Mouse (Mus musculus) liver (tissue): ENCODE results near the gene Cd2.

Source experiments
- DNase-seq: peaks from one replicate; pipeline ENCODE4 v3.0.0-alpha.2; 2020; ENCODE audit warnings: mixed read lengths

Cd2 gene

DNA sequence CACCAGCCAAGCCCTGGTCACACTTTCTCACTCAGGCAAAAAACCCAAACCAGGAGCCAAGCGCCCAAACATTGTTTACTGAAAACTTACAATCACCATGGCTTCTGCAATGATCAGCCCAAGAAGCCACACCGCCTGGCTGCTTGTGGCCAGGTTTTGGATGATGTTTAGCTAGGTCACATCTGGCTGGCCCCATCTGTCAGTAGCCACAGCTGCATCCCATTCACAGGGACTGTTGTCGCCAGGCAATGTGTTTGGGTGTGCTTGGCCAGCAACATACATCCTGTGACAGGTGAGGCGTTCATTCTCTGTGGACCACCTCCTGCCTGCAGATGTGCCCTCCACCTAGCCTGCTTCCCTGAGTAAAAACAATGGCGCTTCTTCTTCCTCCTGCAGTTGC, 4.9 kb upstream of the Cd2 start:
- no peak for DNase-seq

DNA sequence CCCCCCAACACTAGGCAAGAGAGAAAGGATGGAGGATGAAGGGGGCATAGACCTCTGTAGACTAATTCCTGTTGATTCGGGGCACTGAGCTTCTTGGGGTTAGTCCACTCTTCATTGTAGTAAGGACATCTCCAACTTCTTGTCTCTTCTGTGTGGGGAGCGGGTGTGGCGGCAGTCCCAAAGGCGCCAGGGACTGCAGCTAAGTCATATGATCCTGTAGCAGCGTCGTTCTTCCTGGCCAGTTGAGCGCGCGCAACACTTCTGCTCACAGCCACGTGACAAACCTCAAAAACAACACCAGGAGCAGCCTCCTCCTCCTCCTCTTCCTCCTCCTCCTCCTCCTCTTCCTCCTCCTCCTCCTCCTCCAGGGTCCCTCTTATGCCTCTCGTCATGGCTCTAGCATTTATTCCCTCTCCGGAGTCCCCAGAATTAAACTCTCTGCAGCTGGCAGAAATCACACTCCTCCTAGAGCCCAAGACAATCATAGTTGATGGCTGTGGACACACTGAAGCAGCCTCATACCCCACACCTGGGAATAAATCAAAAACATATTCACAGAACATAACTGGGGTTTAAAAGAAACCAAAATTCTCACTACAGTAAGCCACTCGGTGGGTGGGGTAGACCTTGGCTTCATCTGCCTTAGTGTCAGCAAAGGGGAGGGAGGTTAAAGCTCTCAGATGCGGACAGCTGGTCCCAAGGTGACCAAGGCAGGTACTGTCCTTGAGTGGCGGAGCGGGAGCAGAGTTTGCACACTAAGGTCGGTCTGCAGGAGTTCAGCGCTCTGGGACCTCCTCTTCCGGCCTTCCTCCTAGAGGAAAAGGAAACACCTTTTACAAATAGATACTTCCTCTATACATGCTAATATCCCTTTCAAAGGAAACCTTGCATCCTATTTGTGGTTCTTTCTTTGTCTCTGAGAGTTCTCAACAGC, 3.1 kb upstream of the Cd2 start:
- no peak for DNase-seq

DNA sequence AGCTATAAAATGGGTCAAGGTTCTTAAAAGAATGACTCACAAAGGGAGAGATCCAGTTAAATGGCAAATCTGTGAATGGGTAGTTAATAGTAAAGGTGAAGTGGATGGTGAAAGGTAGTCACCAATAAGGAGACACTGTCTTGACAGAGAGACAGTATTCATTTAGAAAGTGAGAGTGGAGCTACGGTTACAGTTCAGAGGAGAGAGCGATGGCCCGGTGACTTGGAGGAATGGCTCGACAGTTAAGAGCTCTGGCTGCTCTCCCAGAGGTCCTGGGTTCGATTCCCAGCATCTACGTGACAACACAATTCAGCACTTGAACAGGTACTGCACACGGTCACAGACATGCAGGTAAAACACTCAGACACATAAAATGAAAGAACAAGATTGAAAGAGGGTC, 2.3 kb upstream of the Cd2 start:
- DNase-seq, result no peak

DNA sequence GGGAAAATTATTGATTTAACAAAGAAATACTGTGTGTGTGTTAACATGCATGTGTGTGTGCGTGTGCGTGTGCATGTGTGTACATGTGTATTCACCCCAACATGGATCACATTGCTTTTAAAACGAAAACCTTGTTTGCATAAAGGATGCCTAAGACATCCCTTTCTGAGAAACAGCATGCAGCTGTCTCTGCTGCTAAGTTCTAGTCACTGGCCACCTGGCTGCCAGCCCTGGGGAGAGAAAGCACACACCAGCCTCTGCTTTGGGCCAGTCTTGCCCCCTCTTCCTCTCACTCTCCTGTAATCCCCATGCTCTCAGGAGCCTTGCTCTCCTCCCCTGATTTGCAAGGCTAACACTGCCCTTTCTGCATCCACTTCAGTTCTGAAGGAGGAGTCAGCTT, 1.7 kb upstream of the Cd2 start:
- DNase-seq, result no peak

DNA sequence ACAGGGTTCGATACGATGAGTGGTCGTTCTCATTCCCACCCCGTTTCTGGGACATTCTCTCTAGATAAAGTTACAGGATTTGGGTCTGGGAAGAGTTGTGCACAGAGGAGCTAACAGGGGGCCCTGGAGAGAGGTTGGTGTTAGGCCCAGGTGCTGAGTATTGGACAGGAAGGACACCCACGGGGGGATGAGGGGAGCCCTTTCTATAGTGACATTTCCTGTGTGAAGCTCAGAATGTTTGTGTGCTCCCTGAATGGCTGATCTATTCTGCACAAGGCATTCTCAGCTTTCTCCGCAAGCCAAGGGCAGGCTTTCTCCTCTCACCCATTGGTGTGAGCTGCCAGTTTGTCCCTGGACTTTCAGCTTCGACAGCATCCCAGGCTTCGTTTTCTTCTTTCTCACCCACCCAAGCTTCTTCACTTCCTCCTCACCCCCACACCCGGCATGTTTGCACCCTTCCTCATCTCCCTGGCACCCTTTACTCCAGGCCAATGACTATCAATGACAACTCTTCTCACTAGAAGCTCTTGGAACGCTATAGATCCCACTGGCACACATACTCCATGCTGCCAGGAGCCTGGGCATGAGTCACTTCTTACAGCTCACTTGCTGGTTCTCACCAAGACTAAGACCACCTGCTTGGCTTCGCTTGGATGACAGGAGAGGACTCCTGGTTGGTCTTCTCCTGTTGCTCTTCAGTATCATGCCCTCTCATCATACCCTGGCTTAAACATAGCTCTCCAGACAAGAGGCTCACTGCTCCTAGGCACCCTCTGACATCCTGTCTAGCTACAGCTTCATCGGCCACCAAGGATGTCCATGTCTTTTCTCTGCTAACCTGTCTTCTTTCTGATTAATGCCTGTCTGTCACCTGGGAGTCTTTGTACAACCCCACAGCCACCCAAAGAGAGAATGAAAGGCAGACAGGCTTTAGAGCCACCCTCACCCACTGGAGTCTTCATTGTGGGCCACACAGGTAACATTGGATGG, 1.1 kb downstream of the Cd2 start:
- DNase-seq, result no peak

DNA sequence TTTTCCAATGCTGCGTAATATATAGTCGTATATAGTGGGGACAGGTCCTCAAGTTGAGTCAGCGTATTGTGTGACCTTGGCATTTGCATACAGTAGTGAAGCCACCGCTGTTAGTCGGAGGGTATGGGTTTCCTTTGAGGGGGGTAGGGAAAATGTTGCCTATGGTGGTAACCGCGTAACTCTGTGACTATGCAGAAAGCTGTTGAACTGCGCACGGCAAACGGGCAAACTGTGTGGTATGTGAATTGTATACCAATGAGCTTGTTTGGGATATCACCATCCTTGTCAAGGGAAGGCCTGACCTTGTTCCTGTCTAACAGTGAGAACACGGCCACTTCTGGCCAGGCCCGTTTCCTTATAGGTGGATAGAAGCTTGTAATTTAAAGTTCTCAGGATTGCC, 1.9 kb downstream of the Cd2 start:
- no peak for DNase-seq

DNA sequence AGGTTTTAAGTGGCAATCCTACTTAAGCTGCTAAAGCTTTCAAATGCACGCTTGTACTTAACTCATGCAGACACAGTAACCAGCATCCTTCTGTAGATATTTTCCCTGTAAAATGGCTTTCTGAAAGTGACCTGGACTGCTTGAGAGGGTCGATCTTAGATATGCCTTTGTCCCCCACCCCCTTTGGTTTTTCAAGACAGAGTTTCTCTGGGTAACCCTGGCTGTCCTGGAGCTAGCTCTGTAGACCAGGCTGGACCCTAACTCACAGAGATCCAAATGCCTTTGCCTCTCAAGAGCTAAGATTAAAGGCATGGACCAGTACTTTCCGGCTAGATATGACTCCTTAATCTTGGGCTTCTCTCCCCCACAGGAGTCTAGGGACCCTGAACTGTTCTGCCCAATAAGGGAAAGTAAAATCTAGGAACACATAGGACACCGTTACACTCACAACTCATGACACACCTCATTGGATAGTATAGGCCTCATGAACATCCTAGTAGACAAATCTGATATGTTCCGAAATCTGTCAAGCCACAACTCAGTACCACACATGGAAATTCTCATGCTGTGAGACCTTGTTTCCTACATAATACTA, 2.6 kb downstream of the Cd2 start:
- DNase-seq, result no peak

DNA sequence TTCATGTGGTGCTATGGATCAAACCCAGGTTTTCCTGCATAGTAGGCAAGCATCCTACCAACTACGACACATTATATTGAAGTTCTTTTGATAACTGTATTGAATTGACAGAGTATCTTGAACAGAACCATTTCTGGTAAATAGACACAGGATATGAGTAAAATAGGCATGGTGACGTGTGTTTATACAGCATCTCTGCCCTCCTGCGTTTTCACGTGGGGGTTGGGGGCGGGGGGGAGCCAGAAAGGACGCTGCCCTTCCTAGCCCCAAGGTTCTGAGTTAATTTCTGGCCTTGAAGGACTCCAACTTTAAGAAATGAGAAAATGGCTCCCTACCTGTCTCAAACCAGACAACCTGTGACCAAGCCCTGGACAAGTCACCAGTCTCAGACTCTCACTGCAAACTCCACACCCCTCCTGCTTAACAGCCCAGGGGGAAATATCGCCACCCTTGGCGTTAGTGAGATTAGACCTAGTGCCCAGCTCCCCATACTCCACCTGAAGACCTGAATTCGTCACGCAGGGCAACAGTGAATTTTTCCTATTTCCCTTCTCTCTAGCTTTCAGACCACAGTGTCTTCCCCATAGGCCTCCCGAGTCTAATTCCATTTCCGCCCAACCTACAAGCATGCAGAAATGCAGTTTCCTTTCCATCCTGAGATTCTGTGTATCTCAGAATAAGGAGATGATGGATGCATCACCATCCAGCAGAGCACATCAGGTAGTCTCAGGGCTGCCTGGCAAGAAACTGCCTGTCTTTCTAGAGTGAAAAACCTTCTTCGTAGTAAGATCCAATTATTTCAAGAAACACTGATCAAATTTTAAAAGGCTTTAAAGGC, 3.7 kb downstream of the Cd2 start:
- DNase-seq, result no peak

DNA sequence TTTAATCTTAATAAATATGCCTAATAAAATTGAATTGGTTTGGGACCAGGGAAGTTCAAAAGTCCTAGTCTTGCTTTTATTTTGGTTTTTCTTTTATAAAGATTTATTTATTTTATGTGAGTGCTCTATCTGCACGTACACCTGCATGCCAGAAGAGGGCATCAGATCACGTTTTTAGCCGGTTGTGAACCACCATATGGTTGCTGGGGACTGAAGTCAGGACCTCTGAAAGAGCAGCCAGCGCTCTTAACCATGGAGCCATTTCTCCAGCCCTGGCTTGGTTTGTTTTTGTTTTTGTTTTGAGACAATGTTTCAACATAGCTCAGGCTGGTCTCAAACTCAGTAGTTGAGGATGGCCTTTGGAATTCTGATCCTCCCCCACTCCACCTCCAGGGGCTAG, 4.3 kb downstream of the Cd2 start:
- DNase-seq, result no peak

DNA sequence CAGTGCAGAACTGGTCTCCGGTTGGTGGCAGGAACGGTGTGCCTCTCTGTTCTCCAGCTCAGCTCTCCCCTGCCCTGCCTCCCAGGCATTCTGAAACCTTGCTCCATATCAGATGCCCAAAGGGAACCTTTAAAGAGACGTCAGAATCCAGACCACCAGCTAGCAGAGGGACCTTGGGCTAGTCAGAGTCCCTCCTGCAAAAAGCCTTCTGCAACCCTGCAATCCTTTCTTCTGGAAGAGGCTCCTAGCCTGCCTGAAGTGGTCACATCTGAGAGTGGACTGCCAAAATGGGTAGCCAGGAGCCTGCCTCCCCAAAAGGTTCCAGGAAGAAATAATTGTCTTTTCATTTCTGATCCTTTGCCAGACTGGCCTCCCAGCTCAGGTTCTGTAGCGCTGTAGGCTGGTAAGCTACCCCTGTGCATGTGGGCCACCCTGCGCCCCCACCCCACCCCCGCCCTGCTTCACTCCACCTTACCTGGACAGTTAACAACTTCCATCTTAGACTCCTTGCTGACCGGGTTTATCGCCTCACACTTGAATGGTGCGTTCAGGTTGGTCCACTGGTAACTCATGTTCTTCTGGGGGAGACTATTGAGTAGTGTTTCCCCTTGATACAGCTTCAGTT, 5.1 kb downstream of the Cd2 start:
- no peak for DNase-seq

DNA sequence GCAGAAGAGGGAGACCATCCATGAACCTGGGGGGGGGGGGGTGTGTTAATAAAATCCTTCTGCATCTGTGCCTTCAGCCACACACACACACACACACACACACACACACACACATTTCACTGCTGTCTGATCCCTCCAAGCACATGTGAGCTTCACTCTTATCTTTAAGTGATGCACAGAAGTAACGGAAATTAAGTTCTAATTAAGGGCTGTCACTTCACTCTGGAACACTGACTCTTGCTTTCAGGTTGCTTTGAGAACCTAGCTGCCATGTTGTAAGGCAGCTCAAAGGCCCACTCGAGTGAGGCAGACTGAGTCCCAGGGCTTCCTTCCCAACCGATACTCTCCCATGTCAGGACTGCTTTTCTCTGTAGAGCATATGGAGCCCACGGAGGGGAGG, 5.9 kb downstream of the Cd2 start:
- no peak for DNase-seq

DNA sequence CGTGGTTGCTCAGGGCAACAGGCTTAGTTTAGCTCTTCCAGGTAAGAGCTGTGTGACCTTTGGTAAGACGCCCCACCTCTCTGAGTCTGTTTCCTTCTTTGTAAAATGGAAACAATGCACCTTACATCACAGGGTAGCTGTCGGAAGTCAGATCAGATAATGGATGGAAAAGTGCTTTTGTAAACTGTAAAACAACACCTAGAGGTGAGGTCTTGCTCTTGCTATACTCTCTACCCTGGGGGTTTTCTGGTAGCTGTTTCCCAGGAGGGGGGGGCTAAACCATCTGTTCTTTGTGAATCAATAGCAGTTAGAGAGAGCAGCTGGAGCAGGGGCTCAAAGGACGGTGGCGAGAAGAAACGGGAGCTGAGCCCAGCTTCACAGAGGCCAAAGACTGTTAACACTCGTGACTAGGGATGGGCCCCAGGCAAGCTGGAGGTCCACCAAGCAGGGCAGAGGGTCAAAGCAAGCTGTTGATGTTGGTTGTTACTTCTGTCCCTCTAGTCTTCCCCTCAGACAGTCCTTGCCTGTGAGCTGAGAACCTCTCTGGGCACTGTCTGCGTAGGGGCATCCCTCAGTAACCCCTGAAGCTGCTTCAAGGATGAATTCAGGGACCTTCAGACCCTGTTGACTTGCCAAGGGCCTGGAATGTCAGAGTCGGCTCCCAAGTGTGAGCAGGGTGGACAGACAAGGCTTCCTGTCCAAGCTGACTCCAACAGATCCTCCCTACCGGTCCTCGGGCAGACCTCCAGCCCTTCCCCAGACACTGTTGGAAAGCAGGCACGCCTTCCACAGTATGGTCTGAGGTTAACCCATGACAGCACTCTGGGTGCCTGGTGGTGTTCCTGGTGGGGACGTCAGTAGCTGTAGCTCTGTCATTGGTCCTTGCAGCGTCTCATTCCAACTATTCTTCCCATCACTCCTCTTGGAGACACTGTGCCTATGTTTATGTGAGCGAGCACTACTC, 7.1 kb downstream of the Cd2 start:
- no peak for DNase-seq

DNA sequence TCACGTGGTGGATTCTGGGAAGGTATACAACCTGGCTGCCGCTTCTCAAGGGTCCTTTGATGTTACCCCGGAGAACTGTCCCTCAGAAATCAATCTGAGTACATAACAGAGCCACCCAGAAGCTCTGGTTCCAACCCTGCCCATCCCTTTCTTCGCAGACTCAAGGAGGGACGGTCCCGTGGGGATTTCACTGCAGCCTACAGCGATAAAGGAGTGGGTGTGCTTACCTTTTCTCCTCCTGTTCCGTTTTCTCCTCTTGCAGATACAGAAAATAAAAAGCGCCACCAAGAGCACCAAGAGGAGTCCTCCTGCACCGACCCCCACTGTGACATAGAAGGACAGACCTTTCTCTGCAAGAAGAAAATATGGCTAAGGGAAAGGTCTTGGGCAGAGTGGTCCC, 8.2 kb downstream of the Cd2 start:
- no peak for DNase-seq

DNA sequence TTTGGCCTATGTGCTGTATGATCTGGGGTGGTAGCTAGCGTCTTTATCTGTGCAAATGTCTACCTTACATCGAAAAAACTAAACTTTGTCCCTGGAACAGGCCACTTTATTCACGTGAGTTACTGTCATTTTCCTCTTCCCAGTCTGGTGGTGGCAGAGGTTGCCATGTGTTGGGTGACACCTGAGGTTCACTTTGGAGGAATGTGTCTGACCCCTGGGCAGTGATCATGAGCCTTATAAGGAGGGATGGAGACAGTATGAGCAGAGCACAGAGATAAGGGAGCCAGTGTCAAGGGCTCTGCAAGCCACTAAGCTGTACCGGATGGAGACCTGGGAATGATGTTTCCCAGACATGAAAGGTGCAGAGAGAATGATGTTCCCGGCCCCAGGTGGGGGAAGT, 9.3 kb downstream of the Cd2 start:
- DNase-seq, result no peak

DNA sequence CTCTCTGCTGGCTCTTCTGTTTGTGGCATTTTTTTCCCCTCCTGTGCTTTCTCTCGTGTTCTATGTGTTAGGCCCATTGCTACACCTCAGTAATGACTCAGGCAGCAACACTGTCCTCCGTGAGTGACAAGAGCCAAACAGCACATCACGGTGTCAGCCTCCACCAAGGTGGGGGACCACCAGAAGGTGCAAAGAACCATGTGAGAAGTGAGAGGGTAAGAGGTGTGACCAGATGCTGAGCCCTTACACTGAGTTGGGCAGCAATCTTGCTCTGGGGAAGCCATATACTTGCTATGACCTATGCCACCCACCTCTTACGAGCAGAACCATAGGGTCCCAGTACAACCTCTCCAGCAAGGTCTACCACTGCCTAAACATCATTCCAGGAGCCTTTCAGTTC, 9.9 kb downstream of the Cd2 start:
- DNase-seq, result no peak

DNA sequence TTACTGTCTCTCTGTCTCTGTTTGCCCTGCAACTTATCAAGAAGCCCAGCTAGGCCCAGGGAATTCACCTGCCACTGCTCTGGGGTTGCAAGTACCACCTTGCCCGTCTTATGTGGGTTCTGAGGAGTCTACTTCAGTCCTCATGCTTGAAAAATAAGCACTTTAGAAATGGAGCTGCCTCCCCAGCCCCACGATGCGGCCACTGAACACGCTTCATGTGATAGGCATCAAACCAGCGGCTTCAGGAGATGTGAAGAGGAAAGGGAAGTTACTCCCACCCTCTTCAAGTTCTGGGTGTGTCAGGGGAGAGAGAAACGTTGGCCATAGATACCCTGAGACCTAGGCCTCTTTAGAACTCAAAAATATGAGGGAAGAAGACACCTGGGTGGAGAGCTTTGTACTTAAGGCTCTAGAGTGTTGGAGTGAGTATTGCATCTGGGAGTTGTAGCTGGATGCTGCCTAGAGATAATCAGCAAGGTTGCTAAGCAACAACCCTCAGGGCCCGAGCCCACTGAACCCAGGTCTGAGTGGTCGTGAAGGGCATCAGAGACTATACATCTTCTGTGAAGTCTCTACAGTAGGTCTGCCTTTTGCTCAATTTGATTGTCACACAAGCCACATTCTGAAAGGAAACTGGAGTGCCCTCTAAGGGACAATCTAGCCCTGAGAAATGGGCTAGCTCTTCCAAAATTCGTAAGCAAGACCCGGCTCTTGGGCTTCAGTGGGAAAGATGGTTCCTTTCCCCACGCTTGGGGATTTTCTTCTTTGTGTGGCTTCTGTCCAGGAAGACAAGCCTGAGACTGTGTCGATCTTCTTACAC, 11.0 kb downstream of the Cd2 start:
- DNase-seq, result no peak

DNA sequence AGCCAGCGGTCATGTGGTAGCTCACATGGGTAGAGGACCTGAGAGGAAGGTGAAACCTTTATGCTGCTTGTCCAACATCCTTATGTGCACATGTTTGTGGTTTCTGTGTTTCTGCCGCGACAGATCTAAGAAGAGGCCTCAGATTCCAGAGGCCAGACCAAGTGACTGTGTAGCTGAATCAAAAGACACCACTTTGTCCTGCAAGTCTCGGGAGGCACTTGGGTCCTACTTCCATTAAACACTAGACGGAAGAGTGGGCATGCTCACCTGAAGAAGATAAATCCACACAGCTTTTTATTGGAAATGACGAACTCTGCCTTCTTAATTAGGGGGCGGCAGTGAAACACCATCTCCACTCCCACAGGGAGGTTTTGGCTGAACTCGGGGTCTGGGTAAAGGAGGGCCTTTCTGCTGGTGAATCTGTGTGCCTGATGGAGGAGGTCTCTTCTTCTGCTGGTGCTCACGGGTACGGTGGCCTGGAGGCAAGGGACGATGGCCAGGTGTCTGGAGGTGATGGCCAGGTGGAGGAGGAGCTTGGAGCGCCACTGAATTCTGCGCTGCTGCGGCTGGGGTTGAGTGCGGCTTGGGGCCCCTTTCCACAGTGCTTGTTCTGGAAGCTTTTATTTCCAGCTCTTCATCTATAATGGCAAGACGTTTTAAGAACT, 12.0 kb downstream of the Cd2 start:
- DNase-seq, result no peak

DNA sequence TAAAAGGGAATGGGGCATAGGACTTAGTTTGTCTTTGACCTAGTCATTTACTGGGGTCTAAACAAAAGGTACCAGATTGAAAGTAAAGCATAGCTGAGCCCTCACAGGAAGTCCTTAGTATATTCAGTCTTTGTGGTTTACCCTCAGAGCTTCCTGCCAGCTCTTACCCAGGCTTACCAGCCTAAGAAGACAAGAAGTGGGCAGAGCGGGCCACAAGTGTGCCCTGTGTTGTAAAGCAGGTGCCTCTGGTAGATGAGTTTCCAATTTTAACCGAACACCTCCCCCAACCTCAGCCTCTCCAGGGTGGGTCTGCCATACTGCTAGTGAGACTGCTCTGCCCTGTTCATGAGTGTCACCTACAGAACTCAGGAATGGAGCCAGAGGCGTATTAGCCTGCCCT, 12.9 kb downstream of the Cd2 start:
- DNase-seq, result no peak

DNA sequence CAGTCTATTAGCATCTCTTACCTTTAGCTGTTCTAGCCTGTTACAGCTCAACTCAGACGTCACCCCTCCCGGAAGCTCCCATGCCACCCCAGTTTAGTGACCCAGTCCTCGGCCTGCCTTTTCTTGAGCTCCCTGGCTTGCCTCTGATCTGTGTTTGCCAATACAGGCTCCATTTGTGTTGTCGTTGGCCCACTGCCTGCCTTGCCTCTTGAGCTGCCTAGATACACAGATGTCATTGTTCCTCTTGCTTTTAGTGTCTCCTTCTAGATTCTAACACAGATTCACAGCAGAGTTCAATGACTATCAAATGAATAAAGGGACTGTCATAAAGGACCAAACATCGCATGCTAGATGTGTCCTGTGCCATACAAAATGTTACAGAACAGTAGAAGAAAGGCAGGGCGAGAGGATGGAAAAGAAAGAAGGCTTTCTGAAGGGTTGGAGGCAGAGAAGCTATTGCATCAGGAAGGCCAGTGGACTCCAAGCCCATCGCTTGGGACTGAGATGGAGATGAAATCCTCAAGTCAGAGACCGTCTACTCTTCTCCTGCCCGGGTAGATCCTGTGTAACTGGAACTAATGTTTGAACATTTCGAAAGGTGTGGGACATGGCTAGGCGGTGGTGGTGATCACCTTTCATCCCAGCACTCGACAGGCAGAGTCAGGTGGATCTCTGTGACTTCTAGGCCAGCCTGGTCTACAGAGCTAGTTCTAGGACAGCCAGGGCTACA, 13.5 kb downstream of the Cd2 start:
- no peak for DNase-seq
